Mouse (Mus musculus) hindbrain, embryonic 12.5 days (tissue): ENCODE results near the gene Spaca3. TPM values are rescaled to one million over a fixed set of nuclear protein-coding genes. Genes with fewer than 3 reads are reported as not detected.
A peak's percentile ranks its signal among the peaks of the same experiment; 100 is the strongest.

ENCODE experiments used
- ATAC-seq: fragments of 200-750 bp; cut with Nextera tagmentation; 2 replicates; pipeline ENCODE4 v1.8.0; 2017; ENCODE audit warnings: moderate TSS enrichment; ENCODE audit not compliant: low FRiP score
- H3K27ac ChIP-seq: fragments of 300-500 bp; sonication (generic); 2 replicates; pipeline ENCODE4 v1.5.1; 2016; ENCODE audit warnings: mild to moderate bottlenecking
- H3K27me3 ChIP-seq: fragments of 300-500 bp; sonication (generic); 2 replicates; pipeline ENCODE4 v1.6.1; 2016; ENCODE audit warnings: mild to moderate bottlenecking
- H3K36me3 ChIP-seq: fragments of 300-500 bp; sonication (generic); 2 replicates; pipeline ENCODE4 v1.6.1; 2016; ENCODE audit warnings: mild to moderate bottlenecking
- H3K4me1 ChIP-seq: fragments of 300-500 bp; sonication (generic); 2 replicates; pipeline ENCODE4 v1.6.1; 2016
- H3K4me2 ChIP-seq: fragments of 300-500 bp; sonication (generic); replicated peaks from 2 replicates; pipeline ENCODE4 v1.6.1; 2016; ENCODE audit warnings: mild to moderate bottlenecking
- H3K4me3 ChIP-seq: fragments of 300-500 bp; sonication (generic); 2 replicates; pipeline ENCODE4 v1.5.1; 2016; ENCODE audit warnings: mild to moderate bottlenecking
- H3K9ac ChIP-seq: fragments of 300-500 bp; sonication (generic); 2 replicates; pipeline ENCODE4 v1.6.1; 2016; ENCODE audit warnings: mild to moderate bottlenecking, moderate library complexity
- H3K9me3 ChIP-seq: fragments of 300-500 bp; sonication (generic); replicated peaks from 2 replicates; pipeline ENCODE4 v1.6.1; 2016; ENCODE audit warnings: mild to moderate bottlenecking
- WGBS: fragments of 180-500 bp; shearing (Covaris S2); methylation state at CpG from one replicate; pipeline ENCODE4 v1.1.7; 2016; 5-methylcytosine and 5-hydroxymethylcytosine counted together
- polyA plus RNA-seq: library from polyadenylated mRNA; unstranded; fragments of >200 nt; fragmentation: Nextera tagmentation; extraction: Ambion mirVana; gene quantifications from 2 replicates; pipeline ENCODE4 v1.2.1, GENCODE M21; 2016

Gene Spaca3
- polyA plus RNA-seq: not detected in 2 replicates

GRCm38 (mm10) chr11:80858065-80858464, at the start of gene Spaca3:
Spaca3 (plus strand) TSS chr11:80858365.
- WGBS: 80% methylated on average over 10 of the region's 10 CpGs

GRCm38 (mm10) chr11:80808551-80809070, 49.6 kb upstream of the Spaca3 start:
- Histone ChIP-seq H3K9me3 (no peaks in the 10 kb centered on the region), H3K4me3 (no peak overlapping the region), H3K4me1 (peaks cover 19% of the 10 kb centered on the region), H3K4me2 (no peak overlapping the region), H3K36me3 (0 out of 2 replicates have a peak, but pooled peaks cover 13% of the 10 kb centered on the region), H3K27ac (no peak overlapping the region), H3K9ac (no peak overlapping the region), H3K27me3 (no peaks in the 10 kb centered on the region)
- no peak for ATAC-seq
- 66% methylated on average over 6 of the region's 6 CpGs for WGBS

More at GRCm38 (mm10) chr11:80858065-80858464, at the start of gene Spaca3:
- ATAC-seq: no peak
- H3K9ac ChIP-seq: no peak within 1 kb of the TSS
- H3K27ac ChIP-seq: no peak within 1 kb of the TSS
- H3K4me2 ChIP-seq: no peak within 1 kb of the TSS
- no peak within 1 kb of the TSS for H3K4me3 ChIP-seq
- H3K36me3 ChIP-seq: no peaks in the 10 kb centered on the region
- H3K4me1 ChIP-seq: no peaks in the 10 kb centered on the region
- H3K27me3 ChIP-seq: no peaks in the 10 kb centered on the region
- no peaks in the 10 kb centered on the region for H3K9me3 ChIP-seq

GRCm38 (mm10) chr11:80809666-80809992, 48.5 kb upstream of the Spaca3 start:
- H3K4me3 ChIP-seq: peak overlapping the region; percentile 48; the same call in 1 of the 2 replicates
- H3K36me3 ChIP-seq: peaks cover 24% of the 10 kb centered on the region; the same call in 1 of the 2 replicates
- H3K9me3 ChIP-seq: no peaks in the 10 kb centered on the region
- peak overlapping the region; percentile 89 for H3K4me2 ChIP-seq
- peak overlapping the region; percentile 66; the same call in 1 of the 2 replicates for H3K27ac ChIP-seq
- H3K9ac ChIP-seq: peak overlapping the region; percentile 72
- ATAC-seq: 0 out of 2 replicates have a peak, but pooled peaks have one; percentile 24
- no peaks in the 10 kb centered on the region for H3K27me3 ChIP-seq
- peaks cover 19% of the 10 kb centered on the region for H3K4me1 ChIP-seq
- WGBS: 31% methylated on average over 5 of the region's 6 CpGs

- Histone ChIP-seq H3K4me3 (peak within 1 kb of the TSS; percentile 48), H3K9me3 (no peaks in the 10 kb centered on the region), H3K36me3 (peaks cover 29% of the 10 kb centered on the region; the same call in 1 of the 2 replicates), H3K4me1 (peaks cover 19% of the 10 kb centered on the region), H3K27ac (peak within 1 kb of the TSS; percentile 66), H3K4me2 (peak within 1 kb of the TSS; percentile 89), H3K27me3 (no peaks in the 10 kb centered on the region), H3K9ac (peak within 1 kb of the TSS; percentile 72)
- 0% methylated on average over 41 of the region's 54 CpGs for WGBS
- peak; percentile 79 for ATAC-seq
These were observed 48.0 kb upstream of the Spaca3 start, which contains the start of gene Tmem98 for GRCm38 (mm10) chr11:80809993-80810821. Tmem98 (plus strand) TSS chr11:80810175.

GRCm38 (mm10) chr11:80811156-80811555, 47.0 kb upstream of the Spaca3 start:
- Histone ChIP-seq H3K9me3 (no peaks in the 10 kb centered on the region), H3K9ac (peak overlapping the region; percentile 72), H3K36me3 (peaks cover 35% of the 10 kb centered on the region; the same call in 1 of the 2 replicates), H3K27me3 (no peaks in the 10 kb centered on the region), H3K4me2 (peak overlapping the region; percentile 89), H3K4me3 (peak overlapping the region; percentile 48), H3K27ac (no peak overlapping the region), H3K4me1 (peaks cover 19% of the 10 kb centered on the region)
- 24% methylated on average over 5 of the region's 5 CpGs for WGBS
- ATAC-seq: no peak

- H3K4me3 ChIP-seq: no peak overlapping the region
- H3K4me1 ChIP-seq: peaks cover 32% of the 10 kb centered on the region
- no peak for ATAC-seq
- H3K36me3 ChIP-seq: peaks cover 43% of the 10 kb centered on the region
- no peak overlapping the region for H3K4me2 ChIP-seq
- no peaks in the 10 kb centered on the region for H3K27me3 ChIP-seq
- no peak overlapping the region for H3K27ac ChIP-seq
- H3K9ac ChIP-seq: no peak overlapping the region
- H3K9me3 ChIP-seq: no peaks in the 10 kb centered on the region
- WGBS: 85% methylated on average over 7 of the region's 7 CpGs
These were observed 42.8 kb upstream of the Spaca3 start for GRCm38 (mm10) chr11:80815354-80815753.

- no peak overlapping the region for H3K4me2 ChIP-seq
- WGBS: 39% methylated on average over 11 of the region's 11 CpGs
- H3K27ac ChIP-seq: no peak overlapping the region
- no peak overlapping the region for H3K9ac ChIP-seq
- peaks cover 13% of the 10 kb centered on the region; the same call in 1 of the 2 replicates for H3K4me1 ChIP-seq
- H3K4me3 ChIP-seq: no peak overlapping the region
- peaks cover 50% of the 10 kb centered on the region for H3K36me3 ChIP-seq
- peak; percentile 35; the same call in 1 of the 2 replicates for ATAC-seq
- no peaks in the 10 kb centered on the region for H3K9me3 ChIP-seq
- no peaks in the 10 kb centered on the region for H3K27me3 ChIP-seq
These were observed 40.0 kb upstream of the Spaca3 start for GRCm38 (mm10) chr11:80818060-80818697.

- no peak overlapping the region for H3K27ac ChIP-seq
- H3K4me3 ChIP-seq: no peak overlapping the region
- H3K27me3 ChIP-seq: no peaks in the 10 kb centered on the region
- peaks cover 31% of the 10 kb centered on the region for H3K36me3 ChIP-seq
- no peak overlapping the region for H3K9ac ChIP-seq
- H3K4me2 ChIP-seq: no peak overlapping the region
- peaks cover 13% of the 10 kb centered on the region; the same call in 1 of the 2 replicates for H3K4me1 ChIP-seq
- 87% methylated on average over 3 of the region's 3 CpGs for WGBS
- no peak for ATAC-seq
- H3K9me3 ChIP-seq: no peaks in the 10 kb centered on the region
These were observed 38.1 kb upstream of the Spaca3 start for GRCm38 (mm10) chr11:80820085-80820484.

GRCm38 (mm10) chr11:80821296-80821695, 36.9 kb upstream of the Spaca3 start:
- peaks cover 13% of the 10 kb centered on the region; the same call in 1 of the 2 replicates for H3K4me1 ChIP-seq
- H3K4me2 ChIP-seq: no peak overlapping the region
- no peak for ATAC-seq
- H3K9ac ChIP-seq: no peak overlapping the region
- H3K4me3 ChIP-seq: no peak overlapping the region
- WGBS: 64% methylated on average over 14 of the region's 14 CpGs
- no peaks in the 10 kb centered on the region for H3K27me3 ChIP-seq
- H3K27ac ChIP-seq: no peak overlapping the region
- no peaks in the 10 kb centered on the region for H3K9me3 ChIP-seq
- H3K36me3 ChIP-seq: peaks cover 24% of the 10 kb centered on the region

GRCm38 (mm10) chr11:80821794-80822193, 36.4 kb upstream of the Spaca3 start:
- no peak overlapping the region for H3K9ac ChIP-seq
- peaks cover 13% of the 10 kb centered on the region; the same call in 1 of the 2 replicates for H3K4me1 ChIP-seq
- H3K36me3 ChIP-seq: peaks cover 24% of the 10 kb centered on the region
- no peak overlapping the region for H3K4me2 ChIP-seq
- H3K27me3 ChIP-seq: no peaks in the 10 kb centered on the region
- no peaks in the 10 kb centered on the region for H3K9me3 ChIP-seq
- no peak overlapping the region for H3K27ac ChIP-seq
- no peak for ATAC-seq
- no peak overlapping the region for H3K4me3 ChIP-seq
- 89% methylated on average over 9 of the region's 9 CpGs for WGBS

- no peak overlapping the region for H3K27ac ChIP-seq
- H3K9me3 ChIP-seq: no peaks in the 10 kb centered on the region
- H3K36me3 ChIP-seq: no peaks in the 10 kb centered on the region
- no peak overlapping the region for H3K9ac ChIP-seq
- 74% methylated on average over 2 of the region's 2 CpGs for WGBS
- H3K4me3 ChIP-seq: no peak overlapping the region
- H3K4me1 ChIP-seq: peaks cover 9% of the 10 kb centered on the region
- ATAC-seq: no peak
- no peaks in the 10 kb centered on the region for H3K27me3 ChIP-seq
- H3K4me2 ChIP-seq: no peak overlapping the region
These were observed 22.8 kb upstream of the Spaca3 start for GRCm38 (mm10) chr11:80835395-80835794.

GRCm38 (mm10) chr11:80835841-80836240, 22.3 kb upstream of the Spaca3 start:
- no peak overlapping the region for H3K9ac ChIP-seq
- no peaks in the 10 kb centered on the region for H3K36me3 ChIP-seq
- no peak overlapping the region for H3K4me2 ChIP-seq
- no peak for ATAC-seq
- no peaks in the 10 kb centered on the region for H3K27me3 ChIP-seq
- H3K4me3 ChIP-seq: no peak overlapping the region
- H3K4me1 ChIP-seq: peaks cover 9% of the 10 kb centered on the region
- no peak overlapping the region for H3K27ac ChIP-seq
- 81% methylated on average over 4 of the region's 4 CpGs for WGBS
- H3K9me3 ChIP-seq: no peaks in the 10 kb centered on the region
